Mouse (Mus musculus) liver, embryonic 18 days (tissue): ENCODE measurements around the gene Ces1a. TPM values are rescaled to one million over a fixed set of nuclear protein-coding genes. Genes with fewer than 3 reads are reported as not detected.

Experiments
- polyA plus RNA-seq: library from polyadenylated mRNA; depleted of rRNA; stranded (reverse); fragments of >200 nt; gene quantifications from 2 replicates; pipeline ENCODE4 v1.2.3, GENCODE M21; 2012; rRNA removed

Gene Ces1a
- polyA plus RNA-seq: not detected in 2 replicates

DNA sequence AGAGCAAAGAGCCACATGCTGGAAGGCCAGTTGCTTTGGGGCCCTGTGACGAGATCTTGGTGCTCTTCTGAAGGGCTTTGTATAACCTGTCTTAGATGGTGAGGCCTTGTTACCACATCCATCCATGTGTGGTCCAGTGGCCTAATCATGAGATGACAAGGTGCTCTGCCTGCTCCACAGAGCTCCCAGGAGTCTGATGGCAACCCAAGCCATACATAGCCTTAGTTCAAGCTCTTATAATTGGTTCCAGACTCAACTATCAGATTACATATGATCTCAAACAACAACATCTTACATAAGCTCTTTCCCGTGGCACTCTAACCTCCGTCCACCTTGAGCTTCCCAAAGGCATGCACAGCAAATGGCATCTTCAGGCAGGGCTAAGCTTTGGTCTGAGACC is at the start of gene Ces1a:
Gene Ces1a (minus strand): TSS at position 101 of the 400 bp plus-strand sequence.

GRCm38 (mm10) chr8:93079887-93080286 is 31.9 kb upstream of the Ces1a start, which contains the start of gene Ces1b:
Gene Ces1b, minus strand, starts transcription at chr8:93080017.

Other genes starting within 250 kb of the Ces1a start
- gene Mmp2, start 220.9 kb downstream of the Ces1a start, polyA plus RNA-seq: 6.2 and 8.0 TPM in 2 replicates
- gene Lpcat2, start 192.9 kb downstream of the Ces1a start, polyA plus RNA-seq: 4.2 and 4.7 TPM in 2 replicates
- 0.10 and 0.14 TPM in 2 replicates for gene Capns2, start 146.8 kb downstream of the Ces1a start, polyA plus RNA-seq
- gene Slc6a2, start 88.1 kb downstream of the Ces1a start, polyA plus RNA-seq: under 0.01 TPM in 1 of 2 replicates, not detected in the other
- gene Ces1b, start 31.8 kb upstream of the Ces1a start, polyA plus RNA-seq: 0.17 and 0.31 TPM in 2 replicates
- 108 and 128 TPM in 2 replicates for gene Ces1c, start 83.1 kb upstream of the Ces1a start, polyA plus RNA-seq
- gene Ces1d, start 149.6 kb upstream of the Ces1a start, polyA plus RNA-seq: 266 and 455 TPM in 2 replicates
- gene Ces1e, start 181.4 kb upstream of the Ces1a start, polyA plus RNA-seq: 5.3 and 12.9 TPM in 2 replicates
- gene Ces1f, start 231.6 kb upstream of the Ces1a start, polyA plus RNA-seq: 0.85 and 4.0 TPM in 2 replicates